Mouse (Mus musculus) kidney, embryonic 16.5 days (tissue): ENCODE measurements around the gene Krt42. TPM values are rescaled to one million over a fixed set of nuclear protein-coding genes. Genes with fewer than 3 reads are reported as not detected.

Source experiments
- ATAC-seq: fragments of 200-750 bp; cut with Nextera tagmentation; 2 replicates; pipeline ENCODE4 v1.8.0; 2017; ENCODE audit warnings: moderate TSS enrichment; ENCODE audit not compliant: low FRiP score, low TSS enrichment
- H3K27ac ChIP-seq: fragments of 300-500 bp; sonication (generic); 2 replicates; pipeline ENCODE4 v1.5.1; 2014; ENCODE audit warnings: low read length
- H3K27me3 ChIP-seq: fragments of 300-500 bp; sonication (generic); 2 replicates; pipeline ENCODE4 v1.6.1; 2014; ENCODE audit warnings: low read length, control low read depth, mixed read lengths; ENCODE audit not compliant: insufficient read depth
- H3K36me3 ChIP-seq: fragments of 300-500 bp; sonication (generic); 2 replicates; pipeline ENCODE4 v1.6.1; 2014; ENCODE audit warnings: low read length, control low read depth, mixed read lengths; ENCODE audit not compliant: insufficient read depth
- H3K4me1 ChIP-seq: fragments of 300-500 bp; sonication (generic); 2 replicates; pipeline ENCODE4 v1.6.1; 2014; ENCODE audit warnings: low read length, control low read depth, mixed read lengths; ENCODE audit not compliant: insufficient read depth
- H3K4me2 ChIP-seq: fragments of 300-500 bp; sonication (generic); replicated peaks from 2 replicates; pipeline ENCODE4 v1.6.1; 2014; ENCODE audit warnings: low read depth, low read length
- H3K4me3 ChIP-seq: fragments of 300-500 bp; sonication (generic); 2 replicates; pipeline ENCODE4 v1.5.1; 2014; ENCODE audit warnings: mild to moderate bottlenecking, low read length
- H3K9ac ChIP-seq: fragments of 300-500 bp; sonication (generic); replicated peaks from 2 replicates; pipeline ENCODE4 v1.6.1; 2014; ENCODE audit warnings: low read length
- H3K9me3 ChIP-seq: fragments of 300-500 bp; sonication (generic); 2 replicates; pipeline ENCODE4 v1.6.1; 2016; ENCODE audit warnings: low read length, control low read depth
- WGBS: fragments of 180-500 bp; shearing (Covaris S2); extraction: QIAGEN DNeasy Blood & Tissue Kit; methylation state at CpG from one replicate; pipeline ENCODE4 v1.1.7; 2014; 5-methylcytosine and 5-hydroxymethylcytosine counted together
- polyA plus RNA-seq: library from polyadenylated mRNA; unstranded; fragments of >200 nt; fragmentation: Nextera tagmentation; extraction: Ambion mirVana; gene quantifications from 2 replicates; pipeline ENCODE4 v1.2.1, GENCODE M21; 2015

Krt42 gene
- polyA plus RNA-seq, 1 experiment from 2014 or later, result not detected

- WGBS, result 88% methylated on average over 5 of the region's 5 CpGs
- no peaks in the 10 kb centered on the region for H3K27me3 ChIP-seq
- no peaks in the 10 kb centered on the region for H3K36me3 ChIP-seq
- H3K4me3 ChIP-seq, result no peak overlapping the region
- H3K4me1 ChIP-seq, result 0 out of 2 replicates have a peak, but pooled peaks cover 4% of the 10 kb centered on the region
- ATAC-seq, result no peak
- H3K9me3 ChIP-seq, result no peaks in the 10 kb centered on the region
- no peak overlapping the region for H3K9ac ChIP-seq
- no peak overlapping the region for H3K4me2 ChIP-seq
- H3K27ac ChIP-seq, result no peak overlapping the region
Measured at GRCm38 (mm10) chr11:100301292-100301691, 31.6 kb upstream of the Krt42 start.

GRCm38 (mm10) chr11:100300293-100300692 is 30.6 kb upstream of the Krt42 start:
- Histone ChIP-seq H3K4me1 (0 out of 2 replicates have a peak, but pooled peaks cover 4% of the 10 kb centered on the region), H3K9ac (no peak overlapping the region), H3K9me3 (no peaks in the 10 kb centered on the region), H3K27ac (no peak overlapping the region), H3K4me3 (no peak overlapping the region), H3K4me2 (no peak overlapping the region), H3K36me3 (no peaks in the 10 kb centered on the region), H3K27me3 (no peaks in the 10 kb centered on the region)
- 9% methylated on average over 5 of the region's 5 CpGs for WGBS
- no peak for ATAC-seq

- Histone ChIP-seq H3K36me3 (no peaks in the 10 kb centered on the region), H3K27me3 (no peaks in the 10 kb centered on the region), H3K4me1 (0 out of 2 replicates have a peak, but pooled peaks cover 4% of the 10 kb centered on the region), H3K27ac (no peak overlapping the region), H3K9me3 (no peaks in the 10 kb centered on the region), H3K4me3 (peak overlapping the region; percentile 16; the same call in 1 of the 2 replicates), H3K4me2 (peak overlapping the region; percentile 42), H3K9ac (peak overlapping the region; percentile 15; the same call in 1 of the 2 replicates)
- 21% methylated on average over 18 of the region's 18 CpGs for WGBS
- ATAC-seq, result no peak
Measured at GRCm38 (mm10) chr11:100298274-100299036, 28.8 kb upstream of the Krt42 start.

- H3K36me3 ChIP-seq, result no peaks in the 10 kb centered on the region
- H3K27ac ChIP-seq, result no peak overlapping the region
- WGBS, result 35% methylated on average over 5 of the region's 5 CpGs
- ATAC-seq, result no peak
- no peak overlapping the region for H3K4me3 ChIP-seq
- 0 out of 2 replicates have a peak, but pooled peaks cover 4% of the 10 kb centered on the region for H3K4me1 ChIP-seq
- H3K27me3 ChIP-seq, result no peaks in the 10 kb centered on the region
- H3K4me2 ChIP-seq, result peak overlapping the region; percentile 42
- peak overlapping the region; percentile 15; the same call in 1 of the 2 replicates for H3K9ac ChIP-seq
- no peaks in the 10 kb centered on the region for H3K9me3 ChIP-seq
Measured at GRCm38 (mm10) chr11:100297801-100298200, 28.1 kb upstream of the Krt42 start.

GRCm38 (mm10) chr11:100295308-100295707 is 25.6 kb upstream of the Krt42 start:
- H3K4me2 ChIP-seq, result peak overlapping the region; percentile 5; the same call in 1 of the 2 replicates
- H3K9ac ChIP-seq, result no peak overlapping the region
- no peak overlapping the region for H3K27ac ChIP-seq
- H3K4me3 ChIP-seq, result no peak overlapping the region
- no peaks in the 10 kb centered on the region for H3K36me3 ChIP-seq
- H3K4me1 ChIP-seq, result 0 out of 2 replicates have a peak, but pooled peaks cover 4% of the 10 kb centered on the region
- H3K27me3 ChIP-seq, result no peaks in the 10 kb centered on the region
- peak; percentile 61 for ATAC-seq
- 2% methylated on average over 10 of the region's 10 CpGs for WGBS
- H3K9me3 ChIP-seq, result no peaks in the 10 kb centered on the region

GRCm38 (mm10) chr11:100292884-100293283 is 23.2 kb upstream of the Krt42 start:
- no peak for ATAC-seq
- H3K4me1 ChIP-seq, result peaks cover 4% of the 10 kb centered on the region; the same call in 1 of the 2 replicates
- H3K9ac ChIP-seq, result no peak overlapping the region
- no peaks in the 10 kb centered on the region for H3K36me3 ChIP-seq
- 60% methylated on average over 6 of the region's 6 CpGs for WGBS
- H3K9me3 ChIP-seq, result no peaks in the 10 kb centered on the region
- H3K4me2 ChIP-seq, result no peak overlapping the region
- no peak overlapping the region for H3K4me3 ChIP-seq
- no peak overlapping the region for H3K27ac ChIP-seq
- no peaks in the 10 kb centered on the region for H3K27me3 ChIP-seq

GRCm38 (mm10) chr11:100290235-100290634 is 20.6 kb upstream of the Krt42 start:
- H3K27me3 ChIP-seq, result no peaks in the 10 kb centered on the region
- WGBS, result 56% methylated on average over 5 of the region's 5 CpGs
- H3K9me3 ChIP-seq, result no peaks in the 10 kb centered on the region
- ATAC-seq, result no peak
- no peak overlapping the region for H3K9ac ChIP-seq
- H3K27ac ChIP-seq, result no peak overlapping the region
- H3K4me2 ChIP-seq, result no peak overlapping the region
- no peak overlapping the region for H3K4me3 ChIP-seq
- no peaks in the 10 kb centered on the region for H3K36me3 ChIP-seq
- peaks cover 4% of the 10 kb centered on the region; the same call in 1 of the 2 replicates for H3K4me1 ChIP-seq

- ATAC-seq, result peak; percentile 33; the same call in 1 of the 2 replicates
- H3K4me2 ChIP-seq, result no peak overlapping the region
- H3K4me1 ChIP-seq, result peaks cover 4% of the 10 kb centered on the region; the same call in 1 of the 2 replicates
- no peaks in the 10 kb centered on the region for H3K9me3 ChIP-seq
- H3K27me3 ChIP-seq, result no peaks in the 10 kb centered on the region
- no peaks in the 10 kb centered on the region for H3K36me3 ChIP-seq
- H3K27ac ChIP-seq, result no peak overlapping the region
- no peak overlapping the region for H3K9ac ChIP-seq
- H3K4me3 ChIP-seq, result no peak overlapping the region
- WGBS, result 74% methylated on average over 6 of the region's 6 CpGs
Measured at GRCm38 (mm10) chr11:100288942-100289341, 19.3 kb upstream of the Krt42 start.

- no peak overlapping the region for H3K4me2 ChIP-seq
Measured at GRCm38 (mm10) chr11:100287024-100287423, 17.4 kb upstream of the Krt42 start.

GRCm38 (mm10) chr11:100284988-100285387 is 15.3 kb upstream of the Krt42 start:
- Histone ChIP-seq H3K27ac (no peak overlapping the region), H3K9me3 (no peaks in the 10 kb centered on the region), H3K4me3 (no peak overlapping the region), H3K4me2 (no peak overlapping the region), H3K9ac (no peak overlapping the region), H3K27me3 (no peaks in the 10 kb centered on the region), H3K36me3 (no peaks in the 10 kb centered on the region), H3K4me1 (peaks cover 7% of the 10 kb centered on the region; the same call in 1 of the 2 replicates)
- ATAC-seq, result no peak
- WGBS, result 86% methylated on average over 4 of the region's 4 CpGs

More at GRCm38 (mm10) chr11:100287024-100287423, 17.4 kb upstream of the Krt42 start:
- no peak overlapping the region; the same call in 1 of the 2 replicates for H3K27ac ChIP-seq
- no peaks in the 10 kb centered on the region for H3K36me3 ChIP-seq
- H3K4me3 ChIP-seq, result no peak overlapping the region
- no peaks in the 10 kb centered on the region for H3K9me3 ChIP-seq
- H3K4me1 ChIP-seq, result peaks cover 4% of the 10 kb centered on the region; the same call in 1 of the 2 replicates
- no peaks in the 10 kb centered on the region for H3K27me3 ChIP-seq
- WGBS, result 45% methylated on average over 10 of the region's 10 CpGs
- no peak overlapping the region for H3K9ac ChIP-seq
- peak; percentile 58 for ATAC-seq
